Mouse (Mus musculus) kidney, adult 2 months (tissue): ENCODE data around the gene Fads6. TPM values are rescaled to one million over a fixed set of nuclear protein-coding genes. Genes with fewer than 3 reads are reported as not detected.
A peak's percentile ranks its signal among the peaks of the same experiment; 100 is the strongest.

Source experiments
- DNase-seq: peaks from one replicate; pipeline ENCODE4 v3.0.0; 2021
- H3K27ac ChIP-seq: fragments of 200-500 bp; 2 replicates; pipeline ENCODE4 v1.5.1; 2012; ENCODE audit warnings: low read depth, low read length, control low read depth, inconsistent platforms; ENCODE audit not compliant: insufficient read depth
- H3K27me3 ChIP-seq: fragments of 200-500 bp; replicated peaks from 2 replicates; pipeline ENCODE4 v1.6.1; 2012; ENCODE audit warnings: mild to moderate bottlenecking, moderate library complexity, low read length, inconsistent platforms; ENCODE audit not compliant: control insufficient read depth, insufficient read depth
- H3K36me3 ChIP-seq: fragments of 200-500 bp; 2 replicates; pipeline ENCODE4 v1.6.1; 2012; ENCODE audit warnings: mild to moderate bottlenecking, moderate library complexity, low read length, inconsistent platforms; ENCODE audit not compliant: control insufficient read depth, insufficient read depth
- H3K4me1 ChIP-seq: fragments of 200-500 bp; 2 replicates; pipeline ENCODE4 v1.6.1; 2011; ENCODE audit warnings: low read length; ENCODE audit not compliant: control insufficient read depth, insufficient read depth
- H3K4me3 ChIP-seq: fragments of 200-500 bp; 2 replicates; pipeline ENCODE4 v1.5.1; 2011; ENCODE audit warnings: mild to moderate bottlenecking, low read depth, low read length, control low read depth; ENCODE audit not compliant: insufficient read depth
- CTCF ChIP-seq: fragments of 200-500 bp; conservative IDR thresholded peaks from 2 replicates; pipeline ENCODE4 v1.5.1; 2011; ENCODE audit warnings: low read depth, mild to moderate bottlenecking, control low read depth, low read length, moderate library complexity, mixed read lengths; ENCODE audit not compliant: insufficient read depth, insufficient read length
- POLR2A ChIP-seq: fragments of 200-500 bp; IDR thresholded peaks from one replicate; pipeline ENCODE4 v1.6.1; 2011; ENCODE audit warnings: low read depth, low read length, control low read depth
- WGBS: fragments of 180-500 bp; shearing (Covaris S2); methylation state at CpG from one replicate; pipeline ENCODE4 v1.1.7; 2018; 5-methylcytosine and 5-hydroxymethylcytosine counted together
- polyA plus RNA-seq: library from polyadenylated mRNA; depleted of rRNA; stranded (reverse); fragments of >200 nt; gene quantifications from 2 replicates; pipeline ENCODE4 v1.2.3, GENCODE M21; 2012

Gene Fads6
- polyA plus RNA-seq, 1 experiment = 14.0 TPM

GRCm38 (mm10) chr11:115300745-115301144 lies 3.3 kb upstream of the Fads6 start:
- DNase-seq = no peak
- no peaks in the 10 kb centered on the region for H3K4me1 ChIP-seq
- H3K27ac ChIP-seq = no peak overlapping the region
- H3K27me3 ChIP-seq = no peaks in the 10 kb centered on the region
- no peaks in the 10 kb centered on the region for H3K36me3 ChIP-seq
- WGBS = 82% methylated on average over 4 of the region's 4 CpGs
- TF ChIP-seq CTCF (no peak), POLR2A (no peak)
- H3K4me3 ChIP-seq = no peak overlapping the region

- Histone ChIP-seq H3K4me1 (0 out of 2 replicates have a peak, but pooled peaks cover 2% of the 10 kb centered on the region), H3K27me3 (no peaks in the 10 kb centered on the region), H3K4me3 (no peak overlapping the region), H3K36me3 (no peaks in the 10 kb centered on the region), H3K27ac (no peak overlapping the region)
- no peak for DNase-seq
- no peak for TF ChIP-seq CTCF
- TF ChIP-seq POLR2A = no peak
- 77% methylated on average over 8 of the region's 8 CpGs for WGBS
Measured at GRCm38 (mm10) chr11:115298160-115298559, 697 bp upstream of the Fads6 start.

- no peaks in the 10 kb centered on the region for H3K36me3 ChIP-seq
- peak overlapping the region; percentile 52 for H3K4me3 ChIP-seq
- WGBS = 42% methylated on average over 21 of the region's 21 CpGs
- TF ChIP-seq CTCF (no peak), POLR2A (no peak)
- H3K27ac ChIP-seq = peak overlapping the region; percentile 58
- peak; percentile 56 for DNase-seq
- H3K27me3 ChIP-seq = no peaks in the 10 kb centered on the region
- H3K4me1 ChIP-seq = 0 out of 2 replicates have a peak, but pooled peaks cover 2% of the 10 kb centered on the region
Measured at GRCm38 (mm10) chr11:115296471-115297210, 822 bp downstream of the Fads6 start.

- TF ChIP-seq POLR2A (no peak), CTCF (no peak)
- 78% methylated on average over 11 of the region's 11 CpGs for WGBS
- H3K27ac ChIP-seq = peak overlapping the region; percentile 58
- H3K36me3 ChIP-seq = no peaks in the 10 kb centered on the region
- 0 out of 2 replicates have a peak, but pooled peaks cover 2% of the 10 kb centered on the region for H3K4me1 ChIP-seq
- no peak for DNase-seq
- H3K4me3 ChIP-seq = peak overlapping the region; percentile 52
- H3K27me3 ChIP-seq = no peaks in the 10 kb centered on the region
Measured at GRCm38 (mm10) chr11:115295939-115296338, 1.5 kb downstream of the Fads6 start.

GRCm38 (mm10) chr11:115292631-115293375 lies 4.7 kb downstream of the Fads6 start:
- Histone ChIP-seq H3K27ac (peak overlapping the region; percentile 93), H3K36me3 (no peaks in the 10 kb centered on the region), H3K4me3 (no peak overlapping the region), H3K4me1 (0 out of 2 replicates have a peak, but pooled peaks cover 2% of the 10 kb centered on the region), H3K27me3 (no peaks in the 10 kb centered on the region)
- 47% methylated on average over 14 of the region's 14 CpGs for WGBS
- DNase-seq = peak; percentile 64
- TF ChIP-seq POLR2A (no peak), CTCF (no peak)

- no peak overlapping the region for H3K27ac ChIP-seq
- WGBS = 81% methylated on average over 10 of the region's 10 CpGs
Measured at GRCm38 (mm10) chr11:115291503-115291902, 6.0 kb downstream of the Fads6 start.

GRCm38 (mm10) chr11:115290919-115291318 lies 6.5 kb downstream of the Fads6 start:
- Histone ChIP-seq H3K4me3 (no peak overlapping the region), H3K36me3 (no peaks in the 10 kb centered on the region), H3K27me3 (no peaks in the 10 kb centered on the region), H3K27ac (0 out of 2 replicates have a peak overlapping the region, but pooled peaks have one; percentile 14), H3K4me1 (0 out of 2 replicates have a peak, but pooled peaks cover 2% of the 10 kb centered on the region)
- DNase-seq = peak; percentile 86
- WGBS = 47% methylated on average over 6 of the region's 6 CpGs
- TF ChIP-seq CTCF (no peak), POLR2A (no peak)

More at GRCm38 (mm10) chr11:115291503-115291902, 6.0 kb downstream of the Fads6 start:
- Histone ChIP-seq H3K27me3 (no peaks in the 10 kb centered on the region), H3K36me3 (no peaks in the 10 kb centered on the region), H3K4me1 (0 out of 2 replicates have a peak, but pooled peaks cover 2% of the 10 kb centered on the region), H3K4me3 (no peak overlapping the region)
- TF ChIP-seq CTCF = no peak
- no peak for TF ChIP-seq POLR2A
- no peak for DNase-seq
